Mouse (Mus musculus) limb, embryonic 14.5 days (tissue): ENCODE data around the gene Prr7. TPM values are rescaled to one million over a fixed set of nuclear protein-coding genes. Genes with fewer than 3 reads are reported as not detected.

ENCODE experiments used
- ATAC-seq: fragments of 200-750 bp; cut with Nextera tagmentation; 2 replicates; pipeline ENCODE4 v1.8.0; 2017; ENCODE audit warnings: low read depth, moderate number of reproducible peaks, moderate TSS enrichment; ENCODE audit not compliant: low FRiP score
- DNase-seq: peaks from one replicate; pipeline ENCODE4 v3.0.0-alpha.2; 2015; ENCODE audit warnings: low spot score
- H3K27ac ChIP-seq: fragments of 300-500 bp; sonication (generic); replicated peaks from 2 replicates; pipeline ENCODE4 v1.5.1; 2014; ENCODE audit warnings: low read depth, mild to moderate bottlenecking, low read length, moderate library complexity, mixed read lengths
- H3K27me3 ChIP-seq: fragments of 300-500 bp; sonication (generic); 2 replicates; pipeline ENCODE4 v1.6.1; 2014; ENCODE audit warnings: low read length, mixed read lengths; ENCODE audit not compliant: control insufficient read depth, insufficient read depth
- H3K36me3 ChIP-seq: fragments of 300-500 bp; sonication (generic); 2 replicates; pipeline ENCODE4 v1.6.1; 2014; ENCODE audit warnings: mild to moderate bottlenecking, low read length, moderate library complexity, mixed read lengths; ENCODE audit not compliant: control insufficient read depth, insufficient read depth
- H3K4me1 ChIP-seq: fragments of 300-500 bp; sonication (generic); 2 replicates; pipeline ENCODE4 v1.6.1; 2014; ENCODE audit warnings: antibody characterized with exemption, low read length, mixed read lengths; ENCODE audit not compliant: control insufficient read depth, insufficient read depth
- H3K4me2 ChIP-seq: fragments of 300-500 bp; sonication (generic); replicated peaks from 2 replicates; pipeline ENCODE4 v1.6.1; 2014; ENCODE audit warnings: low read depth, mild to moderate bottlenecking, low read length, moderate library complexity; ENCODE audit not compliant: severe bottlenecking
- H3K4me3 ChIP-seq: fragments of 300-500 bp; sonication (generic); replicated peaks from 2 replicates; pipeline ENCODE4 v1.5.1; 2014; ENCODE audit warnings: low read length
- H3K9ac ChIP-seq: fragments of 300-500 bp; sonication (generic); 2 replicates; pipeline ENCODE4 v1.6.1; 2014; ENCODE audit warnings: mild to moderate bottlenecking, low read depth, low read length, moderate library complexity; ENCODE audit not compliant: severe bottlenecking
- H3K9me3 ChIP-seq: fragments of 300-500 bp; sonication (generic); 2 replicates; pipeline ENCODE4 v1.6.1; 2016; ENCODE audit warnings: low read length; ENCODE audit not compliant: control insufficient read depth
- POLR2A ChIP-seq: fragments of 200-500 bp; IDR thresholded peaks from 2 replicates; pipeline ENCODE4 v1.8.0; 2012; ENCODE audit warnings: inconsistent platforms, mild to moderate bottlenecking, moderate library complexity, borderline replicate concordance; ENCODE audit not compliant: insufficient read depth, insufficient read length; ENCODE audit errors: extremely low read depth
- WGBS: fragments of 180-500 bp; shearing (Covaris S2); extraction: QIAGEN DNeasy Blood & Tissue Kit; methylation state at CpG from one replicate; pipeline ENCODE4 v1.1.7; 2014; 5-methylcytosine and 5-hydroxymethylcytosine counted together
- polyA plus RNA-seq, 2 experiments: library from polyadenylated mRNA; depleted of rRNA in 1 of 2; stranded (reverse) in 1 of 2; unstranded in 1 of 2; fragments of >200 nt; fragmentation: Nextera tagmentation in 1 of 2; extraction: Ambion mirVana in 1 of 2; gene quantifications; 2 replicates each; pipeline versions ENCODE4 v1.2.1 to v1.2.3; 2012 to 2014

Prr7 gene
- polyA plus RNA-seq, 2 experiments: 1.4 to 18.6 TPM

- Histone ChIP-seq H3K36me3 (peaks cover 51% of the 10 kb centered on the region), H3K9ac (no peak overlapping the region)
These were observed 46.2 kb downstream of the Prr7 start for GRCm38 (mm10) chr13:55510332-55510667.

DNA sequence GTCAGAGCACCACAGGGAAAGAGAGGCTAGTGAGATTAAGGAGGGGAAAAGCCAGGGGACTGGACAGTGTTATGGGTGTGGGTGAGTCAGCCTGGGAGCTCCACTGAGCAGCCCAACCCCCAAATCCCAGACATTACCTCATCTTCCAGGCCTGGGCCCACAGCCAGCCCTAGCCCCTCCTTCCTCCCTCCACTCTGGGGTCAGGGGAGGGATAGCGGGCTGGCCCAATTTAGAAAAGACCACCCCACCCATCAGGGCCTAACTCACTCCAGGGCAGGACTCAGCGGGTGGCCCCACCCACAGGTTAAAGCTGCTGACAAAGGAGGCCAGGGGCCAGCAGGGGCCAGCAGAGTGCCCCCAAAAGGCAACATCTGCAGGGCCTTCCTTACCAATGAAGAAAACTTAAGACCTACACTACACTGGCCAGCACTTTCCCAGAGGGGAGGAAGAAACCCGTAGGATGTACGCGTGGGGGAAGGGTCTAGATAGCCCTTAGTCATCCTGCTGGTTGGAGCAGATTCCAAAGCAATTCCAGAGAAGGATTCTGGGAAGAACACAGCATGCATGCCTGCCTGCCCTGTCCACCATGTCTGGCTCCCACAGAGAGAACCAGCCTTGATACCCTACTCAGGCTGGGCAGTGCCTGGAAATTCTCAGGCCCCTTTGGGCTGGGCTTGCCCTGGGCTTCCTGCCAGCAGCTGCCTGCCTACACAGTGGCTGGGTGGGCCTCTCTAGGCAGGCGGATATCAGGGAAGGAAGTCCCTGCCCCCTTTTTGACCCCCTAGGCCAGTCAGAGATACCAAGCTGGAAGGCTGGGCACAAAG lies 46.8 kb downstream of the Prr7 start:
- H3K36me3 ChIP-seq: peaks cover 45% of the 10 kb centered on the region
- WGBS: 11% methylated on average over 6 of the region's 6 CpGs
- no peaks in the 10 kb centered on the region for H3K27me3 ChIP-seq
- ATAC-seq (peak; percentile 77), DNase-seq (peak; percentile 91)
- no peak for TF ChIP-seq POLR2A
- H3K27ac ChIP-seq: peak overlapping the region; percentile 82
- peak overlapping the region; percentile 88 for H3K4me3 ChIP-seq
- H3K9ac ChIP-seq: peak overlapping the region; percentile 34; the same call in 1 of the 2 replicates
- no peaks in the 10 kb centered on the region for H3K9me3 ChIP-seq
- H3K4me1 ChIP-seq: peaks cover 24% of the 10 kb centered on the region
- H3K4me2 ChIP-seq: peak overlapping the region; percentile 88

More at GRCm38 (mm10) chr13:55510332-55510667, 46.2 kb downstream of the Prr7 start:
- WGBS: 34% methylated on average over 3 of the region's 3 CpGs
- H3K27me3 ChIP-seq: no peaks in the 10 kb centered on the region
- no peak for TF ChIP-seq POLR2A
- peak overlapping the region; percentile 88 for H3K4me2 ChIP-seq
- H3K27ac ChIP-seq: peak overlapping the region; percentile 26; the same call in 1 of the 2 replicates
- peak overlapping the region; percentile 88 for H3K4me3 ChIP-seq
- ATAC-seq (peak; percentile 17), DNase-seq (no peak)
- H3K9me3 ChIP-seq: no peaks in the 10 kb centered on the region
- peaks cover 24% of the 10 kb centered on the region for H3K4me1 ChIP-seq

GRCm38 (mm10) chr13:55511492-55511861 lies 47.4 kb downstream of the Prr7 start:
- 24% methylated on average over 5 of the region's 5 CpGs for WGBS
- peak overlapping the region; percentile 82 for H3K27ac ChIP-seq
- H3K4me1 ChIP-seq: peaks cover 24% of the 10 kb centered on the region
- no peaks in the 10 kb centered on the region for H3K27me3 ChIP-seq
- peak overlapping the region; percentile 88 for H3K4me2 ChIP-seq
- H3K36me3 ChIP-seq: peaks cover 39% of the 10 kb centered on the region
- ATAC-seq: no peak
- no peaks in the 10 kb centered on the region for H3K9me3 ChIP-seq
- no peak for DNase-seq
- H3K4me3 ChIP-seq: peak overlapping the region; percentile 88
- 0 out of 2 replicates have a peak overlapping the region, but pooled peaks have one; percentile 34 for H3K9ac ChIP-seq
- TF ChIP-seq POLR2A: no peak

DNA sequence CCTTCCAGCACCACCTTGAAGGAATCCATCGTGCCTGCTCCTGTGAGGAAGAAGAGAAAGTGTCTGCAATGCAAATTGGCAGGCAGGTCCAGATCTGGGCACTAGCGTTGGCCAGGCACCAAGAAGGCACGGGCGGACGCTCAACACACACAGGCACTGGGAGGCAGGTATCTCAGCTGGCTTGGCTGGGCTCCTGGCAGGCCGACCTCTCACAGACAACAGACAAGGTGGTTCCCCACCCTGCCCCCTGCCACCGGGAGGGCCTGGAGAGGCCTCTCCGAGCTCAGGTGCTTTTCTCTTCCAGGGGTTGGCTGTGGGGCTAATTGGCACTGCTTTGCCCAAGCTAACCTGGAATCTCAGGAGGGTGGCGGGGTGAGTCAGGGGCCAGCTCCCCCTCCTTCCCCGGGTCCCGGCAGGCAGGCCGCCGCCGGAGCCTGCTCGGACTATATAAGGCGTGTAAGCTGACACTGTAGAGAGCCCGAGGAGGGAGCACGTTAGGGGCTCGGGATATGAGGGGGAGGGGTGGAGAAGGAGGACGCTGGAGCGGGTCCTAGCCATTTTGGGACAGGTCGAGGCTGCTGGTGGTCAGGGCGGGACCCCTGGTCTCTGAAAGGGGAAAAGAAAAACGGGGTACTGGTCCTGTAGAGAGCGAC lies 48.4 kb downstream of the Prr7 start:
- 2% methylated on average over 25 of the region's 25 CpGs for WGBS
- peak; percentile 68 for DNase-seq
- H3K4me1 ChIP-seq: peaks cover 24% of the 10 kb centered on the region
- H3K27me3 ChIP-seq: no peaks in the 10 kb centered on the region
- TF ChIP-seq POLR2A: no peak
- peaks cover 29% of the 10 kb centered on the region for H3K36me3 ChIP-seq
- ATAC-seq: peak; percentile 51; the same call in 1 of the 2 replicates
- peak overlapping the region; percentile 79 for H3K27ac ChIP-seq
- H3K4me3 ChIP-seq: peak overlapping the region; percentile 88
- H3K9me3 ChIP-seq: no peaks in the 10 kb centered on the region
- peak overlapping the region; percentile 88 for H3K4me2 ChIP-seq
- peak overlapping the region; percentile 87 for H3K9ac ChIP-seq

DNA sequence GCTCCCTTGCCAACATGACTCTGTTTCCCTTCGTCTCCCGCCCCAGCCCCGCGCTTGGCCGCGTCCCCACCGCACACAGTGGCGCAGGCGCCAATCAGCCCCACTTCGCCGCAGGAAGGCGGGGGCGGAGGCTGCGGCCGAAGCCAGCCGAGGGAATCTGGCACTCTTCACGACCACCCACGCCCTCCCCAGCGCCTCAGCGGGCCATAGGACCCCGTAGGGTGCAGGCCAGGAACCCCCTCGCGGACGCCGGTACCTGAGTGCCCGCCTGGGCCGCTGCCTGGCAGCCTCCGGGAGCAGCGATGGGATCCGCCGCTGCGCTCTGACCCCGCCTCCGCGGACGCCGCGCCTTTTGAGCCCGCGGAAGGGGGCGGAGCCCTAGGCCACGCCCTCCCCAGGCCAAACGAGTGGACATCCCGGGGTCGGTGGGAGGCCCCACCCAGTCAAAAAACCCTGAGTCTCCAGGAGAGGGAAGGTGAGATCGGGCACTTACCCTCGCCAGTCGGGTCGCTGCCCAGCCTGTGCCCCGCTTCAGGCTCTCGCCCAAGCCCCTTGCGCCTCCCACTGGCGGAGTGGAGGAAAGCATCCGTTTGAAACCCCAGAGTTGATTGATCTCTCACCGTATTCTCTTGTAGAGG lies 49.2 kb downstream of the Prr7 start, which contains the start of gene Pdlim7:
Pdlim7 (minus strand) TSS at position 566 of the 638 bp plus-strand sequence.
- peaks cover 22% of the 10 kb centered on the region for H3K36me3 ChIP-seq
- ATAC-seq (peak; percentile 71), DNase-seq (peak; percentile 81)
- H3K9me3 ChIP-seq: no peaks in the 10 kb centered on the region
- H3K4me3 ChIP-seq: peak within 1 kb of the TSS; percentile 88
- H3K4me1 ChIP-seq: peaks cover 24% of the 10 kb centered on the region
- under 1% methylated on average over 46 of the region's 55 CpGs for WGBS
- H3K27ac ChIP-seq: peak within 1 kb of the TSS; percentile 79
- TF ChIP-seq POLR2A: peak; percentile 99
- H3K27me3 ChIP-seq: no peaks in the 10 kb centered on the region
- peak within 1 kb of the TSS; percentile 88 for H3K4me2 ChIP-seq
- peak within 1 kb of the TSS; percentile 87 for H3K9ac ChIP-seq
